Mouse (Mus musculus): Measurements from ENCODE around the gene Rpgrip1l. TPM values are rescaled to one million over a fixed set of nuclear protein-coding genes. Genes with fewer than 3 reads are reported as not detected.

Gene Rpgrip1l
- polyA plus RNA-seq, 1 experiment, result 1.2 TPM

DNA sequence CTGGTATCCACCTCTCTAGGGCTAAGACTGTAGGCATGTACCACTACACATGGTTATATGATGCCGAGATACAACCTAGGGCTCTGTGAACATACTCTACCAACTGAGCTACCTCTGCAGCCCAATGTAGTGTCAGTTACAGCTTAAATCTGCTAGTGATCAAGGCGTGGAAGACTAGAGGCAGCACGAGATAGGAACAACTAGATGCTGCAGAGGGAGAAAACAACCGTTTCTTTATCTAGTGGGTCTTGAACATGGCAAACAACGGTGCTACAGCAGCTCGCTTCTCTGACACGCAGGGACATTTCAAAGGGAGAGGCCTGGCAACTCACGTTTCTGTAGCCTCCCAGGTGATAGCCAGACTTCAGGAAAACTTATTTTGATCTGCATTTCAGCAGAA, 31.5 kb downstream of the Rpgrip1l start:
- no peak for DNase-seq (ENCODE audit: low read depth, low spot score)
- 85% methylated on average over 8 of the region's 8 CpGs for WGBS

DNA sequence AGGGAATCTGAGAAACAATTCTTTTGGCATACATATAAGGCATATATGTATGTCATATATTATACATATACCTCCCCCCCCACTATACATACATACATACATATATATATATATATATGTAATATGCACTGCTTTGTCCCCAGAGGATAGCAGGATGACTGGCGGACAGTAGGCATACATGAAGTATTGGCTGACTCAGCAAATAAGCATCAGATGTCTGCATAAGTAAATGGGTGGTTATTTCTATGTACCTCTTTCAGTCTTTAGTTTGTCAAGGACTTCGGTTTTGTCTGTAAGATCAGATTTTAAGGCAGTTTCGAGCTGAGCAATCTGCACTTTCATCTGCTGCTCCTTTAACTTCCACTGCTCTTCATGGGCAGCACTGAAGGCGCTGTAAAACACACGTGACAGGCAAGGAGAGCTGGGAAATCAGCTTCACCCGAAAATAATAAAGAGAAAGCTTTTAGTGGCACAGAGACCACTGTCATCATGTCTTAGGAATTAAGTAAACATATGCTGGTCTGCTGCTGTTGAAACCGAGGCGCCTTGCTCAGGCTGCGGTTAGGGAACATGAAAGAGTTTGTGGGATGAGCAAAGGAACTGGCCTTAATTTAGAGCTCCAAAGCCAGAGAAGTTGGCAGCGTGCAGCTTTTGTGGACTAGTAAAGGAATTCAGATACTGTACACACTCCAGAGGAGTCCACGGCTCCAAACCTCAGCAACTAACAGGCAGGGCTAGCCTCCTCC, 32.4 kb downstream of the Rpgrip1l start:
- no peak for DNase-seq (ENCODE audit: low read depth, low spot score)
- 69% methylated on average over 11 of the region's 11 CpGs for WGBS

GRCm38 (mm10) chr8:91278060-91278459, 35.0 kb downstream of the Rpgrip1l start:
- DNase-seq (ENCODE audit: low read depth, low spot score), result no peak
- 86% methylated on average over 5 of the region's 5 CpGs for WGBS

DNA sequence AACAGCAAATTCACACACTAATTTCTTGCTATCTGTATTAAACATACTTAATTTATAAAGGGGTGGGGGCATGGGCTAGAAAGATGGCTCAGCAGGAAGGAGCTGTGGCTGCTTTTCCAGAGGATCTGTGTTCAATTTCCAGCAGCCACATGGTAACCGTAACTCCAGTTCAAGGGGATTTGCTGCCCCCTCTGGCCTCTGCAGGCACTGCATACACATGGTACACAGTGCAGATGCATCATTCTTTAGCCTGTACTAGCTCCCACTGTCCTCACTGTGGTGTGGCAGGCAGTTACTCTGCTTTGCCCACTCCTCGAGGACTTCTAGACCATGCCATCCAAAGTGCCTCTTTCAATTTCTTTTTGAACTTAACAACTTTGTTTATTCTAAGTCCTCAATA, 36.7 kb downstream of the Rpgrip1l start:
- 86% methylated on average over 2 of the region's 2 CpGs for WGBS
- DNase-seq (ENCODE audit: low read depth, low spot score), result no peak

DNA sequence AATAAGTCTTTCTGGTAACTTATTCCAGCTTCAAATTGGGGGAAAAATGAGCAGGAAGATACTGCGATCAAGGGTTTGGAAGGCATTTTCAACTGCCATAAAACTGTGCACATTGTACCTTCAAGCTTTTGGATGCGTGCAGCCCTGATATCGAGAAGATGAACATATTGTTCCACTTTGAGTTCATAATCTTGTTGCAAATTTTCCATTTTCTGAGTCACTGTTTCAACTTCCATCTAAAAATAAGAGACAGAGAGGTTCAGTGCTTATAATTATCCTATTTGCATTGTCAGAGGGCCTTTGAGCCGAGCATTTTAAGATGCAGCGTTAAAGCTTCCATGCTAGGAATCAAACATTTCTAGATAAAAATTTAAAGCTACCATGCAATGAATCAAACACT, 39.6 kb downstream of the Rpgrip1l start:
- no peak for DNase-seq (ENCODE audit: low read depth, low spot score)
- WGBS, result 92% methylated on average over 5 of the region's 5 CpGs

GRCm38 (mm10) chr8:91269374-91269958, 43.6 kb downstream of the Rpgrip1l start:
- DNase-seq (ENCODE audit: low read depth, low spot score), result no peak
- 89% methylated on average over 2 of the region's 2 CpGs for WGBS

GRCm38 (mm10) chr8:91264564-91264963, 48.5 kb downstream of the Rpgrip1l start:
- no peak for DNase-seq (ENCODE audit: low read depth, low spot score)

DNA sequence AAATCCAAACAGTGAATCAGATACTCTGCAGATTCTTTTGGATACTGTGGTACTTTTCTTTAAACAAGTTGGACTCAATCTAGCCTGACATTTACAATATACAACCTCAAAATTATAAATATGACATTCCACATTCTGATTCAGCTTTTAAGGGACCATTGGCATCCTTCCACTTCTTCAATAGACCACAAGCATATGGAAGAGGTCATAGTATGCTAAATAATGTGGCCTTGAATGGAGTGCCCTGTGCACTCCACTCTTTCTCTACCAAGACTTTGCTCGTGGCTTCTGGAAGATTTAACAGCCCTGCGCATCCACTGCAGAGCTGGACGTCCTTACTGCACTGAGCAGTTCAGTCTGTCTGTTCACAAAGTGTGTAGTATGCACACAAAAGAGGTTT, 49.1 kb downstream of the Rpgrip1l start:
- 75% methylated on average over 3 of the region's 3 CpGs for WGBS
- no peak for DNase-seq (ENCODE audit: low read depth, low spot score)

- 69% methylated on average over 2 of the region's 2 CpGs for WGBS
Measured at GRCm38 (mm10) chr8:91261598-91261997, 51.5 kb downstream of the Rpgrip1l start.

DNA sequence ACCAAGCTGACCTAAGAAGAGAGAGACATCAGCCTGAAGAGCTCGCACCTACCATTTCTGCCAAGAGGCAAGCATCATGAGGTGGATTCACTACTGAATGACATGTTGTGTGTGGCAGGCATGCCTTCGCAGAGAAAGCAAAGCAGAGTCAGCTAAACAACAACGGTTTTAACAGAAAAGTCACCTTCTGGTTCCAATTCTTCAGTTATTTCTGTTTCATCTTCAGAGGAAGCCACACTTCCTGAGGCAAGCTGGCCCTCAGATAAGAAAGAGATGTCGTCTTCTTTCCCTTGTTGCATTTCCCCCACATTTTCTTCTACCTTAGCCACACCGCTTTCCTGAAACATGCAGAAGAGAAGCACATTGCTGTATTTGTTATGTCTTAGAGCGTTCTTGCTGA, 62.1 kb downstream of the Rpgrip1l start:
- 93% methylated on average over 6 of the region's 6 CpGs for WGBS
- no peak for DNase-seq (ENCODE audit: low read depth, low spot score)

More at GRCm38 (mm10) chr8:91261598-91261997, 51.5 kb downstream of the Rpgrip1l start:
- no peak for DNase-seq (ENCODE audit: low read depth, low spot score)

GRCm38 (mm10) chr8:91249758-91250466, 63.1 kb downstream of the Rpgrip1l start:
- DNase-seq (ENCODE audit: low read depth, low spot score), result no peak
- 92% methylated on average over 9 of the region's 9 CpGs for WGBS

DNA sequence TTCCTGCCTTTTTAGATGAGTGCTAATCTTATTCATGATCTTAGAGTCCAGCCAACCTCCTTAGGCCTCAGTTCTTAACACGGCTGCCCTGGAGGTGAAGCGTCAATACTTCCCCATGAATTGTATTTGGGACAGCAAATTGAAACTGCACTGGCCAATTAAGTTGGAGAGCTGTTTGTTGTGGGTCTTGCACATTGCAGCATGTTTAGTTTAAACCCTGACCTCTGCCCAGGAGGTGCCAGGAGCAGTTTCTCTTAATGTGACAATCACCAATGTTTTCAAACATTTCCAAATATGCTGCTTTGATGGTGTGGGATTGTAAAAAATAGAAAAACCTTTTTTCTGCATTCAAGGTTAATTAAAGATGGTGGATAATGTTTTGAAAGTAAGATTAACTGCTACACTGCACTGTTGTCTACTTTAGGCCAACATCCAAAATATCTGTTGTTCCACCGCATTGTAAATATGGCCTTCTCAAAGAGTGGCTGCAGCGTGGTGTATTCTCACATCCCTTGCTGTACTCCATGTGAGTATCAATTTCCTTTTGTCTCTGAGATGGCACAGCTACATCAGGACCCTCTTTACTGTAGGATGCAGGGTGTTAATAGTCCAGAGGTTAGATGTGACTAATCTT, 67.1 kb downstream of the Rpgrip1l start:
- 85% methylated on average over 4 of the region's 4 CpGs for WGBS
- DNase-seq (ENCODE audit: low read depth, low spot score), result no peak

DNA sequence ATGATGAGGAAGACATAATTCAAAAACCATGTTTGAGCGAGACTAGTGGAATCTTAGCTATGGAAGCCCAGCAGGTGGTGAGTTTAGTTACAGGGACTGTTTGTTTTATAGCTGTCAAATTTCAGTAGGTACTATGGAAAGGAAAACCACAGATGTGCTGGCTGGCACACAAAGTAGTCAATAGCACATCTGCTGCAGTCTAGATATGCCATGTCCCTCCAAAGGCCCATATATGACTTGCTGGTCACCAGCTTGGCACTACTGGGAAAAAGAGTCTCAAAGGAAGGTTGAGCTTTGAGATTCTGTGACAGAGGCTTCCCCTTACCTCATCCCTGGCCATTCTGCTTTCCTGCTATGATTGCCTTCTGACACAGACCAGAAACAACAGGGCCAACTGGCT, 70.3 kb downstream of the Rpgrip1l start:
- DNase-seq (ENCODE audit: low read depth, low spot score), result no peak
- WGBS, result 65% methylated on average over 1 of the region's 1 CpGs

GRCm38 (mm10) chr8:91241873-91242519, 71.1 kb downstream of the Rpgrip1l start:
- 34% methylated on average over 8 of the region's 8 CpGs for WGBS

GRCm38 (mm10) chr8:91241371-91241770, 71.7 kb downstream of the Rpgrip1l start:
- DNase-seq (ENCODE audit: low read depth, low spot score), result no peak
- WGBS, result 68% methylated on average over 5 of the region's 5 CpGs

More at GRCm38 (mm10) chr8:91241873-91242519, 71.1 kb downstream of the Rpgrip1l start:
- DNase-seq (ENCODE audit: low read depth, low spot score), result no peak

DNA sequence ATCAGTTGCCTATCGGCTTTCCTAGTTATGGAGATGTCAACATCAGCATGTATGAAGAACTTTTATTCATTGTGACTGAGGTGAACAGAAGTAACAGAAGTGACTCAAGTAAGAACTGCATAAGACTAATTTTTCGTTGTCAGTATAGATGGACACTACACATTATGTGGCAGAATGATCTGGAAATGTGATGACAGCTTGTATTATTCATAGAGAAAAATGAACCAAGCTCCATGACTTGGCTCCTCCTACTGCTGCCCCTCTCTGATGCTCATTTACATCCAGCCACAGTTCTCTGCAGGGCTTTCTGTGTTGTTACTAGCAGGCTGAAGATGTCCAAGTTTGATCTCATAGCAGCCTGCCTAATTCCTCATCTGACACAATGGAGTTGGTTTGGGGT, 75.9 kb downstream of the Rpgrip1l start:
- DNase-seq (ENCODE audit: low read depth, low spot score), result no peak
- WGBS, result 89% methylated on average over 2 of the region's 2 CpGs

DNA sequence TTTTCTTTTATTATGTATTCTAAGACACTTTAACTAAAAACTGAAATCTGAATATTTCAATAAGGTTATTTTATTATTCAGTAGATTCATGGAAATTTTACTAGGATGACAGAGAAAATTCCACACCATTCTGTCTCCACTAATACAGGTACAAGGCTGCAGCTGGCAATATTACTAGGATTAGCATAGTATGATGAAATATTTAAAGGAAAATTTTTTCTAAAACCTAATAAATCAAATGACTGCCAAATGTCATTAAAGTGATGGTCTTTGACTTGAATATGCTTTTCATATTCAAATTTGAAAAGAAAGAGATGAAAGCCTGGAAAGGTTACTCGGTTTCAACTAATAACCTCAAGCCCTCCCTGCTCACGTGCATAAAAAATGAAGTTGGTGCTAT, 79.0 kb downstream of the Rpgrip1l start:
- DNase-seq (ENCODE audit: low read depth, low spot score), result no peak
- WGBS, result 87% methylated on average over 2 of the region's 2 CpGs

GRCm38 (mm10) chr8:91227421-91227841, 85.6 kb downstream of the Rpgrip1l start:
- no peak for DNase-seq (ENCODE audit: low read depth, low spot score)
- WGBS, result 38% methylated on average over 7 of the region's 7 CpGs

DNA sequence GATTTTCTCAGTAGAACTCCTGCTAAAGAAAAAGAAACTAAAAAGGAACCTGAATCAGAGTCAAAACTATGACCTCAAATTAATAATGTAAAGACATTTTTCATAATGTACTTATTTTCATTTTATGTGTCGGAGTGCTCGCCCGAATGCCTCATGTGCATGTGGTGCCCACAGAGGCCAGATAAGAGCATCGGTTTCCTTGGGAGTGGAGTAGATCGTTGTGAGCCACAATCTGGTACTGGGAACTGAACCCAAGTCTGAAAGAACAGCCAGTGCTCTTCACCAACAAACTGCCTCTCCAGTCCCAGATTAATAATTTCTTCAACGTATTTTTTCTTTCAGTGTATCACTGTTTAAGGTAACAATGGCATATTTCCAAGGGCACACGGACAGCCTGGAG, 88.8 kb downstream of the Rpgrip1l start:
- DNase-seq (ENCODE audit: low read depth, low spot score), result no peak
- WGBS, result 96% methylated on average over 7 of the region's 7 CpGs

DNA sequence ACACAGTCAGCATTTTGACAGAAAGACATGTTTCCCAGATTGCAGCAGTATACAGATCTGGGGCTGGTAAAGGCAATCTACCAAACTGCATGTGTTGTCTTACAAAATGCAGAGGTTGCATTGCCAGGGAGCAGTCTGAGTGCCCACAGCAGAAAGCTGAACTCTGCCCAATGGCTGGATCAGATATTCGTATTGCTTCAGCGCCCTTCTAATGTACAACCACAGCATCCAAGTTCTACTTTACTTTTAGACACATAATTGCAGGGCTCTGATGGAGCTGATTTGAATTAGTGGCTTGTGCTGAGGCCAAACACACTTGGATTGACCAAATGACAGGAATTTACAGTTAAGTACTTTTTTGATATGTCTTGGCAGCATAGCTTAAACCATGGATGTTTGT, 91.2 kb downstream of the Rpgrip1l start:
- WGBS, result 92% methylated on average over 2 of the region's 2 CpGs
- DNase-seq (ENCODE audit: low read depth, low spot score), result no peak

All from large intestine, adult 2 months (tissue).